Mouse (Mus musculus) CH12.LX (cell line): ENCODE data around the gene Zfp219. TPM values are rescaled to one million over a fixed set of nuclear protein-coding genes. Genes with fewer than 3 reads are reported as not detected.

Experiments used
- DNase-seq: peaks from one replicate; pipeline ENCODE4 v3.0.0-alpha.2; 2013; ENCODE audit errors: extremely low read depth
- H3K27ac ChIP-seq: 2 replicates; pipeline ENCODE4 v1.5.1; 2012; ENCODE audit warnings: low read depth, mild to moderate bottlenecking, control low read depth, moderate library complexity; ENCODE audit not compliant: insufficient read depth
- H3K27me3 ChIP-seq: replicated peaks from 2 replicates; pipeline ENCODE3; 2012; ENCODE audit warnings: inconsistent platforms
- H3K36me3 ChIP-seq, 2 experiments: replicated peaks in 1 of 2; 2 replicates each; pipeline versions ENCODE3 to v1.6.1; 2012; ENCODE audit warnings: inconsistent platforms in 1 of 2, low read length in 1 of 2, mild to moderate bottlenecking in 1 of 2, mixed read lengths in 1 of 2, moderate library complexity in 1 of 2; ENCODE audit not compliant: control insufficient read depth in 1 of 2, insufficient read depth in 1 of 2
- H3K4me1 ChIP-seq, 2 experiments: 2 replicates each; pipeline ENCODE4 v1.6.1; 2012; ENCODE audit warnings: inconsistent platforms in 1 of 2, moderate library complexity in 1 of 2; ENCODE audit not compliant: insufficient read depth in 2 of 2, control insufficient read depth in 1 of 2
- H3K4me2 ChIP-seq: 2 replicates; pipeline ENCODE4 v1.6.1; 2012; ENCODE audit warnings: low read depth, mild to moderate bottlenecking, control low read depth; ENCODE audit not compliant: poor library complexity, insufficient read depth, severe bottlenecking
- H3K4me3 ChIP-seq, 3 experiments: fragments of 150-350 bp in 1 of 3; sonication (generic) in 1 of 3; replicated peaks in 1 of 3; 2 replicates each; pipeline versions ENCODE3 to v1.5.1; 2011 to 2012; ENCODE audit warnings: low read depth in 2 of 3, low read length in 2 of 3, mild to moderate bottlenecking in 2 of 3, moderate library complexity in 2 of 3, control low read depth in 1 of 3, improper control_type of control experiment in 1 of 3, inconsistent platforms in 1 of 3, mixed read lengths in 1 of 3; ENCODE audit not compliant: poor library complexity in 1 of 3
- H3K79me2 ChIP-seq: replicated peaks from 2 replicates; pipeline ENCODE4 v1.6.1; 2012; ENCODE audit warnings: mild to moderate bottlenecking, moderate library complexity; ENCODE audit not compliant: control insufficient read depth, poor library complexity, insufficient read depth, severe bottlenecking; ENCODE audit errors: extremely low read depth
- H3K9ac ChIP-seq: 2 replicates; pipeline ENCODE4 v1.6.1; 2012; ENCODE audit warnings: low read depth, mild to moderate bottlenecking, control low read depth, moderate library complexity; ENCODE audit not compliant: insufficient read depth
- H3K9me3 ChIP-seq: replicated peaks from 2 replicates; pipeline ENCODE3; 2012; ENCODE audit warnings: low read length, inconsistent platforms, mixed read lengths
- BHLHE40 ChIP-seq: IDR thresholded peaks from 2 replicates; pipeline ENCODE4 v1.6.1; 2011; ENCODE audit warnings: mild to moderate bottlenecking, low read depth, low read length, improper control_type of control experiment
- CHD2 ChIP-seq: IDR thresholded peaks from 2 replicates; pipeline ENCODE4 v1.6.1; 2011; ENCODE audit warnings: low read length, improper control_type of control experiment
- ELF1 ChIP-seq: IDR thresholded peaks from 2 replicates; pipeline ENCODE4 v1.6.1; 2014; ENCODE audit warnings: low read depth, mild to moderate bottlenecking, inconsistent platforms, low read length, improper control_type of control experiment
- ETS1 ChIP-seq: conservative IDR thresholded peaks from 2 replicates; pipeline ENCODE4 v1.6.1; 2012; ENCODE audit warnings: low read depth, mild to moderate bottlenecking, inconsistent platforms, low read length, improper control_type of control experiment, moderate library complexity
- GABPA ChIP-seq: IDR thresholded peaks from 2 replicates; pipeline ENCODE4 v1.6.1; 2012; ENCODE audit warnings: low read depth, low read length, improper control_type of control experiment, inconsistent platforms; ENCODE audit not compliant: insufficient replicate concordance
- HCFC1 ChIP-seq: IDR thresholded peaks from 2 replicates; pipeline ENCODE4 v1.6.1; 2012; ENCODE audit warnings: low read depth, mild to moderate bottlenecking, inconsistent platforms, low read length, improper control_type of control experiment
- IRF4 ChIP-seq: IDR thresholded peaks from 2 replicates; pipeline ENCODE4 v1.6.1; 2014; ENCODE audit warnings: low read depth, mild to moderate bottlenecking, inconsistent platforms, low read length, improper control_type of control experiment
- JUN ChIP-seq: IDR thresholded peaks from 2 replicates; pipeline ENCODE4 v1.6.1; 2011; ENCODE audit warnings: low read depth, mild to moderate bottlenecking, low read length, improper control_type of control experiment, moderate library complexity; ENCODE audit not compliant: insufficient read depth
- JUND ChIP-seq: conservative IDR thresholded peaks from 2 replicates; pipeline ENCODE4 v1.6.1; 2011; ENCODE audit warnings: low read depth, low read length, improper control_type of control experiment
- MAX ChIP-seq: IDR thresholded peaks from 2 replicates; pipeline ENCODE4 v1.6.1; 2011; ENCODE audit warnings: low read length, improper control_type of control experiment
- MAZ ChIP-seq: IDR thresholded peaks from 2 replicates; pipeline ENCODE4 v1.6.1; 2012; ENCODE audit warnings: low read depth, mild to moderate bottlenecking, inconsistent platforms, low read length, improper control_type of control experiment, moderate library complexity
- MXI1 ChIP-seq: IDR thresholded peaks from 2 replicates; pipeline ENCODE4 v1.6.1; 2011; ENCODE audit warnings: mild to moderate bottlenecking, low read depth, low read length, improper control_type of control experiment
- MYC ChIP-seq: IDR thresholded peaks from 2 replicates; pipeline ENCODE4 v1.6.1; 2011; ENCODE audit warnings: low read depth, mild to moderate bottlenecking, improper control_type of control experiment, low read length
- POLR2A ChIP-seq: IDR thresholded peaks from 2 replicates; pipeline ENCODE4 v1.6.1; 2011; ENCODE audit warnings: low read depth, mild to moderate bottlenecking, improper control_type of control experiment, low read length
- RCOR1 ChIP-seq: conservative IDR thresholded peaks from 2 replicates; pipeline ENCODE4 v1.6.1; 2012; ENCODE audit warnings: low read depth, mild to moderate bottlenecking, inconsistent platforms, low read length, improper control_type of control experiment
- SIN3A ChIP-seq: IDR thresholded peaks from 2 replicates; pipeline ENCODE4 v1.6.1; 2012; ENCODE audit warnings: low read length, improper control_type of control experiment, inconsistent platforms
- SMC3 ChIP-seq: IDR thresholded peaks from 2 replicates; pipeline ENCODE4 v1.6.1; 2011; ENCODE audit warnings: low read depth, low read length, improper control_type of control experiment
- TBP ChIP-seq: conservative IDR thresholded peaks from 2 replicates; pipeline ENCODE4 v1.6.1; 2011; ENCODE audit warnings: low read depth, low read length, improper control_type of control experiment
- UBTF ChIP-seq: IDR thresholded peaks from 2 replicates; pipeline ENCODE4 v1.6.1; 2012; ENCODE audit warnings: low read depth, mild to moderate bottlenecking, inconsistent platforms, low read length, improper control_type of control experiment, moderate library complexity
- USF1 ChIP-seq: IDR thresholded peaks from 2 replicates; pipeline ENCODE4 v1.6.1; 2014; ENCODE audit warnings: low read depth, mild to moderate bottlenecking, inconsistent platforms, low read length, improper control_type of control experiment
- ZMIZ1 ChIP-seq: IDR thresholded peaks from 2 replicates; pipeline ENCODE4 v1.6.1; 2012; ENCODE audit warnings: low read depth, mild to moderate bottlenecking, inconsistent platforms, low read length, improper control_type of control experiment
- dilution Hi-C: fragments of 300-500 bp; cut with MboI; formaldehyde crosslinking; loops from 2 replicates; pipeline ENCODE4 v1.14.3; 2020; ENCODE audit warnings: low sequenced_read_pairs; ENCODE audit not compliant: extremely low pct_unique_long_range_greater_than_20kb, extremely low pct_ligation_motif_present
- in situ Hi-C: fragments of 300-500 bp; cut with MboI; formaldehyde crosslinking; loops from 3 replicates; pipeline ENCODE4 v1.14.3; 2019; ENCODE audit warnings: low sequenced_read_pairs, low pct_ligation_motif_present, low pct_unique_long_range_greater_than_20kb, mixed read lengths
- polyA plus RNA-seq: library from polyadenylated mRNA; unstranded; fragments of >175 nt; gene quantifications from 2 replicates; pipeline ENCODE4 v1.2.1, GENCODE M21; 2012; ENCODE audit warnings: low read depth; ENCODE audit not compliant: insufficient read length
- total RNA-seq, 2 experiments: library from RNA; depleted of rRNA; stranded (reverse); fragments of 300-350 nt in 1 of 2; fragments of >200 nt in 1 of 2; gene quantifications; 2 replicates each; pipeline ENCODE4 v1.2.3; 2012 to 2014

Zfp219 gene
- total and polyA plus RNA-seq, 3 experiments = 15.8 to 20.8 (median 20.0) TPM

- Histone ChIP-seq H3K4me2 (no peak overlapping the region), H3K79me2 (no peaks in the 10 kb centered on the region), H3K4me3 (no peak overlapping the region), H3K4me1 (peaks cover 6 to 37% of the 10 kb centered on the region in 2 experiments), H3K27ac (no peak overlapping the region), H3K9me3 (no peaks in the 10 kb centered on the region), H3K9ac (no peak overlapping the region), H3K27me3 (no peaks in the 10 kb centered on the region)
- dilution Hi-C loops = no loop called here
- in situ Hi-C loops = no loop called here
- no peak for DNase-seq
- TF ChIP-seq MYC = no peak
- TF ChIP-seq MAZ = no peak
- TF ChIP-seq ELF1 = no peak
- no peak for TF ChIP-seq SIN3A
- no peak for TF ChIP-seq ETS1
- TF ChIP-seq, all 38 proteins: peak for 0
- H3K36me3 ChIP-seq = peaks cover 21 to 37% of the 10 kb centered on the region in 2 experiments
Measured at GRCm38 (mm10) chr14:52010446-52011111, 10.0 kb downstream of the Zfp219 start.

DNA sequence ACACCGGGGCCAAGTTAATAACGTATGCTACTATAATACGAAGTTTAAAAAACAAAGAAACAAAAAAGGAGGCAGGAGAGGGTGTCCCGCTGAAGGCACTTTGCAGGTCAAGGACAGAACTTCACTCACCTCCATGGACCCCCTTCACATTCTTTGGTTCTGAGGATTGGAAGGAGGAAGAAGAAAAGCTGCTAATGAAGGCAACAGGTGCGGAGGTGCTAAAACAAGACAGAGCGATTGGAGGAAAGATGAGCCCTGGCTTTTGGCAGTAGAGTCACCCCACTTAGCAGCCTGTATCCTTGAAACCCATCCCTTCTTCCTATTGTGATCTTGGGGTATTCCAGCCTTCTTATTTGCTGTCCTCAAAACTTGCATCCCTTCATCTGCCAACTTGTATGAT, 10.7 kb downstream of the Zfp219 start:
- no peak for DNase-seq
- Histone ChIP-seq H3K79me2 (no peaks in the 10 kb centered on the region), H3K36me3 (peaks cover 21 to 42% of the 10 kb centered on the region in 2 experiments), H3K9me3 (no peaks in the 10 kb centered on the region), H3K9ac (no peak overlapping the region), H3K27me3 (no peaks in the 10 kb centered on the region), H3K4me1 (peaks cover 6 to 32% of the 10 kb centered on the region in 2 experiments), H3K27ac (no peak overlapping the region), H3K4me3 (no peak overlapping the region), H3K4me2 (no peak overlapping the region)
- in situ Hi-C loops (no loop called here), dilution Hi-C loops (no loop called here)
- no peak for TF ChIP-seq JUN

- Histone ChIP-seq H3K36me3 (peaks cover 21 to 44% of the 10 kb centered on the region in 2 experiments), H3K4me3 (no peak overlapping the region), H3K79me2 (no peaks in the 10 kb centered on the region), H3K9me3 (no peaks in the 10 kb centered on the region), H3K9ac (no peak overlapping the region), H3K4me2 (no peak overlapping the region), H3K4me1 (peaks cover 6 to 34% of the 10 kb centered on the region in 2 experiments), H3K27ac (no peak overlapping the region), H3K27me3 (no peaks in the 10 kb centered on the region)
- dilution Hi-C loops (no loop called here), in situ Hi-C loops (no loop called here)
- no peak for DNase-seq
- no peak for TF ChIP-seq MAX
- no peak for TF ChIP-seq GABPA
- no peak for TF ChIP-seq ETS1
- TF ChIP-seq SIN3A = no peak
- TF ChIP-seq SMC3 = no peak
- TF ChIP-seq TBP = no peak
- no peak for TF ChIP-seq ZMIZ1
- TF ChIP-seq MXI1 = no peak
- TF ChIP-seq USF1 = no peak
- TF ChIP-seq IRF4 = no peak
- TF ChIP-seq RCOR1 = no peak
- TF ChIP-seq HCFC1 = no peak
- no peak for TF ChIP-seq CHD2
- TF ChIP-seq JUND = no peak
- TF ChIP-seq BHLHE40 = no peak
- no peak for TF ChIP-seq UBTF
- no peak for TF ChIP-seq POLR2A
Measured at GRCm38 (mm10) chr14:52009361-52009760, 11.2 kb downstream of the Zfp219 start.
